Mouse (Mus musculus) neural tube, embryonic 14.5 days (tissue): ENCODE results near the gene St8sia1. TPM values are rescaled to one million over a fixed set of nuclear protein-coding genes. Genes with fewer than 3 reads are reported as not detected.

ENCODE experiments used
- ATAC-seq: fragments of 200-750 bp; cut with Nextera tagmentation; 2 replicates; pipeline ENCODE4 v1.8.0; 2017; ENCODE audit warnings: low read depth, mild to moderate bottlenecking, moderate TSS enrichment, moderate library complexity
- H3K27ac ChIP-seq: fragments of 300-500 bp; sonication (generic); 2 replicates; pipeline ENCODE4 v1.5.1; 2014; ENCODE audit warnings: low read depth, mild to moderate bottlenecking, control low read depth, low read length, moderate library complexity, mixed read lengths
- H3K27me3 ChIP-seq: fragments of 300-500 bp; sonication (generic); 2 replicates; pipeline ENCODE4 v1.6.1; 2014; ENCODE audit warnings: low read length; ENCODE audit not compliant: control insufficient read depth, insufficient read depth
- H3K36me3 ChIP-seq: fragments of 300-500 bp; sonication (generic); 2 replicates; pipeline ENCODE4 v1.6.1; 2014; ENCODE audit warnings: low read length, mixed read lengths; ENCODE audit not compliant: control insufficient read depth, insufficient read depth
- H3K4me1 ChIP-seq: fragments of 300-500 bp; sonication (generic); 2 replicates; pipeline ENCODE4 v1.6.1; 2014; ENCODE audit warnings: low read length; ENCODE audit not compliant: control insufficient read depth, insufficient read depth
- H3K4me2 ChIP-seq: fragments of 300-500 bp; sonication (generic); 2 replicates; pipeline ENCODE4 v1.6.1; 2014; ENCODE audit warnings: mild to moderate bottlenecking, low read depth, low read length, control low read depth
- H3K4me3 ChIP-seq: fragments of 300-500 bp; sonication (generic); 2 replicates; pipeline ENCODE4 v1.5.1; 2014; ENCODE audit warnings: low read depth, low read length, control low read depth, mixed read lengths
- H3K9ac ChIP-seq: fragments of 300-500 bp; sonication (generic); replicated peaks from 2 replicates; pipeline ENCODE4 v1.6.1; 2014; ENCODE audit warnings: low read depth, mild to moderate bottlenecking, control low read depth, low read length, mixed read lengths
- H3K9me3 ChIP-seq: fragments of 300-500 bp; sonication (generic); 2 replicates; pipeline ENCODE4 v1.6.1; 2016; ENCODE audit warnings: low read length; ENCODE audit not compliant: control insufficient read depth
- WGBS: fragments of 180-500 bp; shearing (Covaris S2); extraction: QIAGEN DNeasy Blood & Tissue Kit; methylation state at CpG from one replicate; pipeline ENCODE4 v1.1.7; 2014; 5-methylcytosine and 5-hydroxymethylcytosine counted together
- polyA plus RNA-seq: library from polyadenylated mRNA; unstranded; fragments of >200 nt; fragmentation: Nextera tagmentation; extraction: Ambion mirVana; gene quantifications from 2 replicates; pipeline ENCODE4 v1.2.1, GENCODE M21; 2014

Gene St8sia1
- polyA plus RNA-seq, 1 experiment from 2014 or later = 8.2 TPM

DNA sequence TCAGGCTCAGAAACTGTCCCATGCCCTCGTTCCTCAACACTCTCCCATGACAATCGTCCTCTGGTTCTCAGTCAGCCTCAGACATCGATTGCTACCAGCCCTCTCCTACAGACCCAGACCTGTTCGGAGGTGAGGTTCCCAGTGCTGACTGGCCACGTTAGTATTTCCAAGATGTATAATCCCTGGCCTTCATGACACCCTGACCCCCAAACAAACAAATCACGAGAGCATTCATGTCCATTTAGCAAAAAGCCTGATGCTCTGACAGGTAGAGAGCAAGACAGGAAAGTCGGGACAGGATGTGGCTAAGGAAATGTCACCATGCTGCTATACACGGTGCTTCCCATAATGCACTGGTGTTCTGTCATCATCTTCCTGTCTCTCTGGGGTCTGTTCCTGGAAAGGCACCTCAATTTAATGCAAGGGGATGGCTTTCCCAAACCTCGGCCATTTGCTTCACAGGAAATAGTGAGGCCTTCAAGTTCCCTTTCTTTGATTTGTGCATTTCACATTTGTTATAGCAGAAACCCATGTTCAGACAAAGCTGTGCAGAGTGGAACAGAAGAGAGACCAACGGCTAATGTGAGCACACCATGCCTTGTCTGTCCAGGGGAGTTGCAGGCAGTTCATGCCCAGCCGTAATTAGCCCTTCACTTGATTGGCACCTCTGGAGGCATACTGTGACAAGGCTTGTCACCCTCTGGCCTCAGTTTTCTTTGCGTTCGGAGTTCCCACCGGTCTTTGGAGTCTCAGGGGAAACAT lies 184.3 kb downstream of the St8sia1 start:
- Histone ChIP-seq H3K4me3 (no peak overlapping the region), H3K9ac (no peak overlapping the region), H3K4me1 (no peaks in the 10 kb centered on the region), H3K9me3 (no peaks in the 10 kb centered on the region), H3K27ac (no peak overlapping the region), H3K36me3 (no peaks in the 10 kb centered on the region), H3K4me2 (no peak overlapping the region), H3K27me3 (no peaks in the 10 kb centered on the region)
- ATAC-seq = no peak
- WGBS = 62% methylated on average over 14 of the region's 14 CpGs

DNA sequence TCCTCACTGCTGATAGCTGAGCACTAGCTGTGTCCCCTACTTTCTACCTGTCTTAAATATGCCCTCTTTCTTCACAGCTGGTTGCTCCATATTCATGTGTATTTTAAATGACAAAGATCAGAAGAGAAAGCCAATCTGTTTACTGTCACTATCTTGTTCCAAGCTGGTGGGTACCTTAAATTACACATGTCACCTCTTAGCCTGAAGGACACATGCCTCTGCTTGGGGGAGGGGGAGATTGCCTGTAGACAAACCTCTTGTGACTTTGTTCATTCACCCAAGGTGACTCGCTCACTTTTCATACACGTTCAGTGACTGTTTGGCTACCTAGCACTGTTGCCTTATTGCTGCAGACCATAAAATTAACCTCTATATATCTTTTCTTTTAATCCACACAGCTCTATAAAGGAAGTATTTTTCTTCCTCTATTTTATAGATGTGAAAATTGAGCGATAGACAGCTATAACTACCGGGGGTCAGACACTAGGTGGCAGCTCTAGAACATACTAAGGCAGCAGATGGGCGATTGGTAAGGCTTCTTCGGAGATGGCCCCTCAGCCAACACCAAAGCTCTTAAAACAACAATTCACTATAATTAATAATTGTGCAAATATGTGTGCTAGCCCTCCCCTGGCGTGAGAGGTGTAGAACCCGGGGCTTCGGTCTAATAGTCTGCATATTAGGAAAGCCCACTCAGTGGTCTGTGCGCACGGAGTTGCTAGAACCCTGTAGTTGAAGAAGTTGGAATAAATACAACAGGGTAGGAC lies 185.0 kb downstream of the St8sia1 start:
- H3K9me3 ChIP-seq = no peaks in the 10 kb centered on the region
- no peaks in the 10 kb centered on the region for H3K27me3 ChIP-seq
- no peak overlapping the region for H3K27ac ChIP-seq
- peaks cover 3% of the 10 kb centered on the region for H3K36me3 ChIP-seq
- H3K4me2 ChIP-seq = no peak overlapping the region
- no peak overlapping the region for H3K4me3 ChIP-seq
- ATAC-seq = peak; percentile 66
- WGBS = 51% methylated on average over 11 of the region's 11 CpGs
- no peaks in the 10 kb centered on the region for H3K4me1 ChIP-seq
- no peak overlapping the region for H3K9ac ChIP-seq

DNA sequence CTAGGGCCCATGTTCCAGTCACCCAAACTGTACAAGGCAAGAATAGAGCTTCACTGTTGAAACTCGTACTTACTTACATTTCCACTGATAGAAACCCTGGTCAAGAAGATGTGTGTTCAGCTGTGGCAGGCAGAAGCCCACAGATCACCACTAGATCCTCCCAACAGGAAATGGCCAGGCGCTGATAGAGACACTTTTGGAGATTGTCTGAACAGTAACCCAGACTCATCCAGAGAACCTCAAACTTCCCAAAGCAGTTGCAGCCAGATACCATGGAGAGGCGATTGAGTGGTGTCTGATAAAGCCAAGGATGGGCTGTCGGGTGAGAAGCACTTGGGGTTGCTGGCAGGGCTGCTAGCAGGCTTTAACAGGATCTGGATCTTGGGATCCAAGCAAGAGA lies 187.3 kb downstream of the St8sia1 start:
- Histone ChIP-seq H3K9ac (no peak overlapping the region), H3K4me3 (no peak overlapping the region), H3K27ac (no peak overlapping the region), H3K4me1 (no peaks in the 10 kb centered on the region), H3K9me3 (no peaks in the 10 kb centered on the region), H3K4me2 (no peak overlapping the region), H3K36me3 (peaks cover 24% of the 10 kb centered on the region), H3K27me3 (no peaks in the 10 kb centered on the region)
- 89% methylated on average over 4 of the region's 4 CpGs for WGBS
- ATAC-seq = no peak

DNA sequence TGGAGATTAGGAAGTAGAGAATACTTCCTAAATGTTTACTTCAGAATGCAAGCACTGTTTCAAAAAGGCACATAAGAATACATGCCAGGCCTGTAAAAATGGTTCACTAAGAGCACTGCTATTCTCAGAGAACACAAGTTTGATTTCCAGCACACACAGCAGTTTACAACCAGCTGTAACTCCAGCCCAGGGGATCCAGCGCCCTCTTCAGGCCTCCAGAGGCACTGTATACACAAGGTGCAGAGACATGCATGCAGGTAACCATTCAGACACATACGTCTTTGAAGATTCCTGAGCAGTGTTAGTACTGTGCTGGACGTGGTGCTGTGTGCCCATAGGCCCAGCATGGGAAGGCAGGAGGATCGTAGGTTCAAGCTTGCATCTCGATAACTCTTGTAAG lies 190.7 kb downstream of the St8sia1 start:
- Histone ChIP-seq H3K36me3 (peaks cover 46% of the 10 kb centered on the region), H3K27me3 (no peaks in the 10 kb centered on the region)
- WGBS = 90% methylated on average over 5 of the region's 5 CpGs

DNA sequence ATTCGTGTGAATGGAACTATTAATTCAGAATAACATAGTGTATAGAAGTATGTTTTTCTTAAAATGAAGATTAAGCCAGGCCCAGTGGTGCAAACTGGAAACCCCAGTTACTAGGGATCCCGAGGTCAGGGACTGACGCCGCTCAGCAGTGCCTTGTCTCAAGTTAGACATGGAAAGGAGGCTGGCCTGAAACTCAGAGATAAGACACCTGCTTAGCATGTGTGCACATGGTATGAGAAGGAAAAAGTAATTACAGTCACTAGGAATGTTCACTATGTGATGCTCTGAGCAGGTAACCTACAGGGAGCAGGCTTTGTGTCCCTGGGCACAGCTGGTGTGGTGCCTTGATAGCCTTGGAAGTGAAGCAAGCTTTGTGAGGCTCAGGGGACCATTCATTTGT lies 192.6 kb downstream of the St8sia1 start:
- no peak overlapping the region for H3K4me3 ChIP-seq
- H3K36me3 ChIP-seq = peaks cover 60% of the 10 kb centered on the region
- no peaks in the 10 kb centered on the region for H3K4me1 ChIP-seq
- no peak for ATAC-seq
- H3K9me3 ChIP-seq = no peaks in the 10 kb centered on the region
- no peak overlapping the region for H3K27ac ChIP-seq
- no peak overlapping the region for H3K4me2 ChIP-seq
- H3K9ac ChIP-seq = no peak overlapping the region
- WGBS = 97% methylated on average over 4 of the region's 4 CpGs
- H3K27me3 ChIP-seq = no peaks in the 10 kb centered on the region

More for the DNA sequence above, 190.7 kb downstream of the St8sia1 start:
- ATAC-seq = no peak
- Histone ChIP-seq H3K4me3 (no peak overlapping the region), H3K4me2 (no peak overlapping the region), H3K9ac (no peak overlapping the region), H3K4me1 (no peaks in the 10 kb centered on the region), H3K27ac (no peak overlapping the region), H3K9me3 (no peaks in the 10 kb centered on the region)

Other genes starting within 250 kb of the St8sia1 start
- 181 and 199 TPM in 2 replicates for gene Cmas, start 207.8 kb downstream of the St8sia1 start, polyA plus RNA-seq
- 0.09 TPM in 1 of 2 replicates, not detected in the other for gene Sult6b2, start 159.9 kb downstream of the St8sia1 start, polyA plus RNA-seq
- gene C2cd5, start 135.7 kb upstream of the St8sia1 start, polyA plus RNA-seq = 59.8 and 60.7 TPM in 2 replicates
- 64.1 and 70.7 TPM in 2 replicates for gene Etnk1, start 202.8 kb upstream of the St8sia1 start, polyA plus RNA-seq